Comparison of ENCODE assay signal across 8 mouse cellular contexts in genomic region chr12:21418621-21419131, GRCm38 (mm10). TPM values are rescaled to one million over a fixed set of nuclear protein-coding genes. Genes with fewer than 3 reads are reported as not detected.
DNase-seq lines count a peak whose midpoint lies in the region; ATAC-seq and TF ChIP-seq lines count a peak whose summit lies in the region.

No protein-coding gene starts in this region.

- no peak for DNase-seq in kidney, postnatal 0 days (ENCODE audit: low spot score)
- no peak for DNase-seq in kidney, adult 11 months
- DNase-seq in MEL (ENCODE audit: low read depth, low spot score): no peak
- peak; percentile 68 for DNase-seq in cerebellum, adult 9-11 months
- peak; percentile 18 to 21 for DNase-seq in heart, postnatal 10 days
- DNase-seq in limb, embryonic 14.5 days (ENCODE audit: low spot score): peak; percentile 9
- peak; percentile 46 for DNase-seq in splenic B cell, adult 2 months (ENCODE audit: low read depth, low spot score)
- DNase-seq in gastrocnemius, postnatal 25 days: no peak

- H3K4me1 ChIP-seq in kidney, postnatal 0 days (replicated peaks; ENCODE audit: insufficient read depth, low read length): 0 out of 2 replicates have a peak, but pooled peaks cover 5% of the 10 kb centered on the region
- H3K4me1 ChIP-seq in MEL (ENCODE audit: control insufficient read depth in 1 of 2, insufficient read depth in 2 of 2, low read length in 2 of 2): peaks cover 0 to 7% of the 10 kb centered on the region in 2 experiments; a peak in 2 of 4 replicates
- peaks cover 9% of the 10 kb centered on the region; the same call in 1 of the 2 replicates for H3K4me1 ChIP-seq in limb, embryonic 14.5 days (ENCODE audit: control insufficient read depth, insufficient read depth, low read length)

- no peak for TF ChIP-seq RAD21 in MEL (IDR thresholded peaks at IDR 0.05; ENCODE audit: low read depth, low read length)

- intact Hi-C loops in heart, postnatal 10 days (cut with DNase I): loop anchor here (5.0 to 10.0 kb wide), 3 partner anchors 54 to 196 kb away; partner anchors contain the start of gene Iah1

- TF ChIP-seq EP300 in MEL (IDR thresholded peaks at IDR 0.05; ENCODE audit: low read depth in 1 of 2, low read length in 2 of 2): no peak

- peak overlapping the region; percentile 73 for H3K27ac ChIP-seq in kidney, postnatal 0 days
- no peak overlapping the region for H3K27ac ChIP-seq in MEL (ENCODE audit: control insufficient read depth, low read depth, low read length)
- peak overlapping the region; percentile 67 for H3K27ac ChIP-seq in limb, embryonic 14.5 days (replicated peaks; ENCODE audit: low read depth, low read length)

- no peak for ATAC-seq in kidney, postnatal 0 days (replicated peaks; ENCODE audit: low FRiP score, low read depth)
- no peak for ATAC-seq in limb, embryonic 14.5 days (ENCODE audit: low FRiP score, low read depth)

- no peak for TF ChIP-seq CTCF in kidney, postnatal 0 days (IDR thresholded peaks at IDR 0.05; ENCODE audit: low read depth)
- no peak for TF ChIP-seq CTCF in MEL (IDR thresholded peaks at IDR 0.05 in 2 of 3, conservative IDR thresholded peaks at IDR 0.05 in 1 of 3; ENCODE audit: control insufficient read depth in 1 of 3, insufficient read depth in 1 of 3, low read depth in 2 of 3, low read length in 3 of 3, poor library complexity in 1 of 3, severe bottlenecking in 1 of 3)

- no peak for TF ChIP-seq POLR2A in MEL (IDR thresholded peaks at IDR 0.05; ENCODE audit: control insufficient read depth in 1 of 2, insufficient read depth in 1 of 2, low read depth in 1 of 2, low read length in 2 of 2, poor library complexity in 1 of 2)
- no peak for TF ChIP-seq POLR2A in limb, embryonic 14.5 days (IDR thresholded peaks at IDR 0.05; ENCODE audit: borderline replicate concordance, extremely low read depth, insufficient read depth, insufficient read length)

- H3K4me3 ChIP-seq in kidney, postnatal 0 days (replicated peaks; ENCODE audit: low read depth, low read length): peak overlapping the region; percentile 94; the same call in 1 of the 2 replicates
- no peak overlapping the region; a peak in 1 of 4 replicates for H3K4me3 ChIP-seq in MEL (ENCODE audit: control insufficient read depth in 1 of 2, insufficient read depth in 1 of 2, low read depth in 2 of 2, low read length in 2 of 2)
- peak overlapping the region; percentile 78 for H3K4me3 ChIP-seq in limb, embryonic 14.5 days (replicated peaks; ENCODE audit: low read length)

- H3K27me3 ChIP-seq in kidney, postnatal 0 days (ENCODE audit: insufficient read depth, low read length): no peaks in the 10 kb centered on the region
- no peaks in the 10 kb centered on the region for H3K27me3 ChIP-seq in MEL (ENCODE audit: control insufficient read depth in 1 of 2, insufficient read depth in 2 of 2, low read length in 2 of 2)
- no peaks in the 10 kb centered on the region for H3K27me3 ChIP-seq in limb, embryonic 14.5 days (ENCODE audit: control insufficient read depth, insufficient read depth, low read length)
- no peaks in the 10 kb centered on the region for H3K27me3 ChIP-seq in splenic B cell, adult 2 months (ENCODE audit: control insufficient read depth, insufficient read depth, low read length, poor library complexity, severe bottlenecking)

- peaks cover 32% of the 10 kb centered on the region for H3K79me2 ChIP-seq in MEL (ENCODE audit: control insufficient read depth, insufficient read depth, low read length, poor library complexity)

- no peaks in the 10 kb centered on the region for H3K36me3 ChIP-seq in kidney, postnatal 0 days (ENCODE audit: insufficient read depth, low read length)
- peaks cover 1 to 26% of the 10 kb centered on the region in 2 experiments; a peak in 3 of 4 replicates for H3K36me3 ChIP-seq in MEL (ENCODE audit: control insufficient read depth in 1 of 2, insufficient read depth in 2 of 2, low read length in 2 of 2)
- H3K36me3 ChIP-seq in limb, embryonic 14.5 days (ENCODE audit: control insufficient read depth, insufficient read depth, low read length): peaks cover 16% of the 10 kb centered on the region
- 0 out of 2 replicates have a peak, but pooled peaks cover 1% of the 10 kb centered on the region for H3K36me3 ChIP-seq in splenic B cell, adult 2 months (ENCODE audit: control insufficient read depth, insufficient read depth, low read length, poor library complexity, severe bottlenecking)

- peak overlapping the region; percentile 66 for H3K4me2 ChIP-seq in kidney, postnatal 0 days (ENCODE audit: low read length)
- peak overlapping the region; percentile 49 for H3K4me2 ChIP-seq in limb, embryonic 14.5 days (replicated peaks; ENCODE audit: low read depth, low read length, severe bottlenecking)

- 32% methylated on average over 11 of the region's 11 CpGs for WGBS in kidney, postnatal 0 days
- 38% methylated on average over 10 of the region's 11 CpGs for WGBS in limb, embryonic 14.5 days

- no peak overlapping the region for H3K9ac ChIP-seq in kidney, postnatal 0 days (ENCODE audit: low read depth, low read length)
- peak overlapping the region; percentile 83; the same call in 1 of the 2 replicates for H3K9ac ChIP-seq in MEL (ENCODE audit: control insufficient read depth, low read depth, low read length, poor library complexity, severe bottlenecking)
- H3K9ac ChIP-seq in limb, embryonic 14.5 days (ENCODE audit: low read depth, low read length, severe bottlenecking): peak overlapping the region; percentile 58; the same call in 1 of the 2 replicates

- H3K9me3 ChIP-seq in kidney, postnatal 0 days (replicated peaks; ENCODE audit: low read length): no peaks in the 10 kb centered on the region
- H3K9me3 ChIP-seq in MEL (replicated peaks; ENCODE audit: insufficient read depth, low read length): no peaks in the 10 kb centered on the region
- peaks cover 7% of the 10 kb centered on the region for H3K9me3 ChIP-seq in limb, embryonic 14.5 days (ENCODE audit: control insufficient read depth, low read length)

TF ChIP-seq in MEL, 35 proteins besides CTCF, POLR2A, EP300 and RAD21:
- TF ChIP-seq KAT2A (conservative IDR thresholded peaks at IDR 0.05; ENCODE audit: low read depth, low read length) (no peak), MXI1 (IDR thresholded peaks at IDR 0.05; ENCODE audit: low read depth, low read length) (no peak), HCFC1 (IDR thresholded peaks at IDR 0.05; ENCODE audit: low read depth, low read length) (no peak), USF2 (IDR thresholded peaks at IDR 0.05; ENCODE audit: borderline replicate concordance in 1 of 2, insufficient read depth in 1 of 2, low read depth in 1 of 2, low read length in 2 of 2) (no peak), ZC3H11A (IDR thresholded peaks at IDR 0.05; ENCODE audit: low read depth, low read length) (no peak), E2F4 (IDR thresholded peaks at IDR 0.05; ENCODE audit: borderline replicate concordance, low read depth, low read length) (no peak), GABPA (IDR thresholded peaks at IDR 0.05; ENCODE audit: low read depth, low read length) (no peak), MAX (IDR thresholded peaks at IDR 0.05; ENCODE audit: low read length) (no peak), ZNF384 (IDR thresholded peaks at IDR 0.05; ENCODE audit: low read depth, low read length) (no peak)

RNA-seq across cellular contexts. Expression of gene Ywhaq, which starts 1.2 kb away (rescaled TPM):
- polyA plus RNA-seq in kidney, postnatal 0 days (2015; fragmentation: Nextera tagmentation; extraction: Ambion mirVana): 621 and 692 TPM in 2 replicates
- 99.4 and 102 TPM in 2 replicates for total RNA-seq in MEL (2012; rRNA removed)
- polyA plus RNA-seq in MEL (2012; ENCODE audit: insufficient read depth in 1 of 2, insufficient read length in 2 of 2, low read depth in 1 of 2, low replicate concordance in 2 of 2, missing spikeins in 1 of 2): 10 to 100 TPM in 1 of 2 experiments, not detected in 1; 99.2 TPM
- total RNA-seq in heart, postnatal 10 days (2021): 100 to 1,000 TPM; 137 to 140 TPM
- polyA plus RNA-seq in limb, embryonic 14.5 days (2012; rRNA removed): 218 and 251 TPM in 2 replicates
- 588 and 626 TPM in 2 replicates for polyA plus RNA-seq in limb, embryonic 14.5 days (2014; fragmentation: Nextera tagmentation; extraction: Ambion mirVana)
- 10 to 100 TPM; 28.6 to 36.6 TPM for total RNA-seq in gastrocnemius, postnatal 25 days (2021)

RNA-seq across cellular contexts. Expression of gene Adam17, which starts 45.2 kb away (rescaled TPM):
- 34.6 and 35.0 TPM in 2 replicates for polyA plus RNA-seq in kidney, postnatal 0 days (2015; fragmentation: Nextera tagmentation; extraction: Ambion mirVana)
- total RNA-seq in MEL (2012; rRNA removed): 14.2 and 14.5 TPM in 2 replicates
- 10 to 100 TPM in 1 of 2 experiments, not detected in 1; 12.9 TPM for polyA plus RNA-seq in MEL (2012; ENCODE audit: insufficient read depth in 1 of 2, insufficient read length in 2 of 2, low read depth in 1 of 2, low replicate concordance in 2 of 2, missing spikeins in 1 of 2)
- total RNA-seq in heart, postnatal 10 days (2021): 10 to 100 TPM; 49.9 to 59.8 TPM
- polyA plus RNA-seq in limb, embryonic 14.5 days (2012; rRNA removed): 34.7 and 36.9 TPM in 2 replicates
- polyA plus RNA-seq in limb, embryonic 14.5 days (2014; fragmentation: Nextera tagmentation; extraction: Ambion mirVana): 40.7 and 41.8 TPM in 2 replicates
- total RNA-seq in gastrocnemius, postnatal 25 days (2021): 10 to 100 TPM; 20.9 to 21.3 TPM

Comparison
In these comparisons a context has a peak if more than half of its experiments do, and no peak if none do; other contexts are left out.
1. DNase-seq: peak in cerebellum, adult 9-11 months (single experiment), heart, postnatal 10 days (2 of 2), limb, embryonic 14.5 days (single experiment) and splenic B cell, adult 2 months (single experiment); none in kidney, postnatal 0 days (single experiment), kidney, adult 11 months (single experiment), MEL (single experiment) and gastrocnemius, postnatal 25 days (single experiment).
2. H3K4me3 ChIP-seq: peak in kidney, postnatal 0 days (single experiment) and limb, embryonic 14.5 days (single experiment); none in MEL (0 of 2).